ENCODE assay signal across 10 mouse cellular contexts in the genomic region with DNA sequence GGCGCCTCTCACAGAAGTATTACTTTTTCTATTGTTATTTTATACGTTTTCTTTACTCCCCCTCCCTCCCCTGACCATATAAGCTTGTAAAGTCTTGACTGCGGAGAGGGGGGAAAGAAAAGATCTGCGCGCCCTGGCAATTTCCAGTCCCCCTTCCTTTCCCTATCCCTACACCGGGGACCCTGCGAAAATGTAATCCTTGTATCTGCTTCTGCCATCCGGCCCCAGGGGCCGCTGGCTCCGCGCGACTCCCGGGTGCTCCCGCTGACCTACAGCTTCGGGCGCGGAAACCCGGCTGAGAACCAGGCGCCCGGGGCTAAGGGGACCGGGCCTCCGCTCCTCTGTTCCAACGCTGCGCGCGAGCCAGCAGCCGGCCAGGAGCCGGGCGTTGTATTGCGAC. TPM values are rescaled to one million over a fixed set of nuclear protein-coding genes. Genes with fewer than 3 reads are reported as not detected.
DNase-seq lines count a peak whose midpoint lies in the region; ATAC-seq lines count a peak whose summit lies in the region.
"Had no signal": no experiment of that assay in that cellular context is flagged by ENCODE, and none has a peak within 500 bp of the region (broad histone marks: within the 10 kb centered on the region; RNA-seq: fewer than 3 reads in every experiment).

No protein-coding gene starts in this region.

- intact Hi-C loops in heart, postnatal 36 days (cut with DNase I): no loop called here

- H3K4me2 ChIP-seq in heart, embryonic 16.5 days (ENCODE audit: low read depth, low read length): peak overlapping the region; percentile 53
- H3K4me2 ChIP-seq in midbrain, embryonic 12.5 days (replicated peaks): peak overlapping the region; percentile 22

- no peak overlapping the region for H3K27ac ChIP-seq in heart, embryonic 16.5 days (ENCODE audit: low read length)
- H3K27ac ChIP-seq in midbrain, embryonic 12.5 days (replicated peaks): no peak overlapping the region
- H3K27ac ChIP-seq: left cerebral cortex, adult 2 months had no signal

- no peaks in the 10 kb centered on the region for H3K36me3 ChIP-seq in heart, embryonic 16.5 days (ENCODE audit: control insufficient read depth, insufficient read depth)
- no peaks in the 10 kb centered on the region for H3K36me3 ChIP-seq in midbrain, embryonic 12.5 days

- H3K9me3 ChIP-seq in heart, embryonic 16.5 days (replicated peaks; ENCODE audit: control insufficient read depth, low read length): no peaks in the 10 kb centered on the region
- no peaks in the 10 kb centered on the region for H3K9me3 ChIP-seq in midbrain, embryonic 12.5 days

- WGBS in heart, embryonic 16.5 days: 5% methylated on average over 30 of the region's 30 CpGs
- under 1% methylated on average over 30 of the region's 30 CpGs for WGBS in midbrain, embryonic 12.5 days

- peaks cover 71% of the 10 kb centered on the region for H3K27me3 ChIP-seq in heart, embryonic 16.5 days (ENCODE audit: control insufficient read depth, insufficient read depth, low read length)
- H3K27me3 ChIP-seq in midbrain, embryonic 12.5 days: peaks cover 87% of the 10 kb centered on the region
- H3K27me3 ChIP-seq: CH12.LX had no signal

- peak overlapping the region; percentile 33 for H3K4me3 ChIP-seq in heart, embryonic 16.5 days (ENCODE audit: low read length)
- H3K4me3 ChIP-seq in midbrain, embryonic 12.5 days: peak overlapping the region; percentile 11; the same call in 1 of the 2 replicates
- H3K4me3 ChIP-seq: left cerebral cortex, adult 2 months had no signal

- H3K9ac ChIP-seq in heart, embryonic 16.5 days (ENCODE audit: low read length): 0 out of 2 replicates have a peak overlapping the region, but pooled peaks have one; percentile 33
- H3K9ac ChIP-seq in midbrain, embryonic 12.5 days (replicated peaks): no peak overlapping the region

- peak; percentile 88 for DNase-seq in heart, adult 11 months
- DNase-seq in heart, postnatal 36 days: no peak
- DNase-seq in Muller cell, postnatal 12 days (ENCODE audit: inconsistent ontology term): peak; percentile 51
- no peak for DNase-seq in right cerebral cortex, postnatal 36 days (ENCODE audit: low spot score in 2 of 2)
- no peak for DNase-seq in cerebellum, postnatal 25 days
- DNase-seq in cerebellum, adult 9-11 months: no peak

- no peak for ATAC-seq in heart, embryonic 16.5 days (replicated peaks; ENCODE audit: extremely low read depth, insufficient read depth, low FRiP score)
- ATAC-seq in midbrain, embryonic 12.5 days (ENCODE audit: low FRiP score, low read depth): no peak

- H3K4me1 ChIP-seq in heart, embryonic 16.5 days (ENCODE audit: control insufficient read depth, insufficient read depth, low read length): peaks cover 9% of the 10 kb centered on the region
- peaks cover 18% of the 10 kb centered on the region for H3K4me1 ChIP-seq in midbrain, embryonic 12.5 days

RNA-seq across cellular contexts. Expression of a gene that starts 11.1 kb away (rescaled TPM):
- total RNA-seq in heart, postnatal 36 days (2021): 1 to 10 TPM; 4.3 to 6.5 TPM
- 10.4 and 10.8 TPM in 2 replicates for polyA plus RNA-seq in heart, embryonic 16.5 days (2015; fragmentation: Nextera tagmentation; extraction: Ambion mirVana)
- polyA plus RNA-seq in midbrain, embryonic 12.5 days (2016; fragmentation: Nextera tagmentation; extraction: Ambion mirVana): 18.4 and 21.3 TPM in 2 replicates
- total RNA-seq: CH12.LX had no signal

Comparison
In these comparisons a context has a peak if more than half of its experiments do, and no peak if none do; other contexts are left out.
1. DNase-seq: peak in heart, adult 11 months (single experiment) and Muller cell, postnatal 12 days (single experiment); none in heart, postnatal 36 days (0 of 2), right cerebral cortex, postnatal 36 days (0 of 2), cerebellum, postnatal 25 days (0 of 2) and cerebellum, adult 9-11 months (single experiment).